Mouse (Mus musculus) testis, adult 2 months (tissue): Measurements from ENCODE around the gene Tpcn2.

ENCODE experiments used
- CTCF ChIP-seq: fragments of 200-500 bp; IDR thresholded peaks from 2 replicates; pipeline ENCODE4 v1.5.1; 2012; ENCODE audit warnings: low read depth, mild to moderate bottlenecking, inconsistent platforms, low read length, moderate library complexity; ENCODE audit not compliant: control insufficient read depth, insufficient read depth, insufficient replicate concordance
- POLR2A ChIP-seq: fragments of 200-500 bp; IDR thresholded peaks from 2 replicates; pipeline ENCODE4 v1.6.1; 2012; ENCODE audit warnings: low read depth, mild to moderate bottlenecking, inconsistent platforms, low read length, moderate library complexity; ENCODE audit not compliant: control insufficient read depth

DNA sequence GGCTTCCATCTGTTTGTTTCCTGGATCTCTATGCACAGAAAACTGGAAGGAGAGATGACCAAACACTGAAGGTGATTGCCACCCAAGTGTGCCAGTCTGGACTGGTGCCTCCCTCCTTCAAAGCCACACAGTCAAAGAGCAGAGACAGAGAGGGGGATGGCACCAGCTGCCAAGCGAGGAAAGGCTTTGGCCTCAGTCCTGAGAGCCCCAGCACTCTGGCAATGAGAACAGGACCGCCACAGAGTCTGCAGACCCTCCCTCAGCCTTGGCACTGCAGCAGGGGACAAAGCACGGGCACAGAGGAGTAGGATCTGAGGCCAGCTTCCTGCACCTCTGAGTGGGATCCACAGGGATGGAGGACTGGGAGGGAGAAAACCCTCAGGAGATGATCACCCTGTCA lies 114.1 kb downstream of the Tpcn2 start:
- no peak for TF ChIP-seq CTCF
- TF ChIP-seq POLR2A: no peak
